Mouse (Mus musculus): ENCODE data around the gene Olfr1226.

DNA sequence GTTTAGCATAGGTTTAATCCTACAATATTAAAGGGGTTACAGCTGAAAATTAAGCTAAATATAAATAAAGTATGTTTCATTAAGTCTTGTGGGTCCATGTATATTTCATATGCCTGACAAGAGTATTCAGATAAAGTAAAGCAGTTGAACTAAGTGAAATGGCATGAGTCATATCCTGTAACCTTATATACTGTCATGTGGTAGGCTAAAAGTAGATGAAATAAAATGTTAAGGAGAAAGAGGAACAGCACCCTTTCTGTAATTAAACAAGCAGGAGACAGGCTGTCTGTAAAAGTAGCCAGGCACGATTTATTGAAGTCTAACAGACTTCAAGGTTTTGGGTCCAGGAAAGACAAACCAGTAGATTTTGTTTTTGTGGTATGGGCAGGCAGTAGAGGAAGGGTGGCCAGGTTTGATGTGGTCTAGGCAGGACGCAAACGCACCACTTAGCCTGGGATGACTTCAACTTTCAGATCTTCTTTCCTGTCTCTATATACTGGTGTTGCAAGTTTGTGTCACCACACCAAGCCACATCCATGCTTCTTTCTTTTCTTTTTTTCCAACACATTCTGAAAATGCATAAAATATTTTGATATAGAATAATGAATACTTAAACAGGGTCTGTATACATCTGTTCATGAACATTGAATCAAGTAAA lies 3.4 kb downstream of the Olfr1226 start:
- TF ChIP-seq CTCF (IDR thresholded peaks at IDR 0.05), result no peak
- no peak for TF ChIP-seq EP300 (IDR thresholded peaks at IDR 0.05)

All from lung, postnatal 0 days (tissue).